Comparison of ENCODE assay signal across 16 mouse cellular contexts in genomic region chr19:54070521-54070920, GRCm38 (mm10). TPM values are rescaled to one million over a fixed set of nuclear protein-coding genes. Genes with fewer than 3 reads are reported as not detected.
A peak's percentile ranks its signal among the peaks of the same experiment; 100 is the strongest.
DNase-seq lines count a peak whose midpoint lies in the region; ATAC-seq and TF ChIP-seq lines count a peak whose summit lies in the region.
"Had no signal": no experiment of that assay in that cellular context is flagged by ENCODE, and none has a peak within 500 bp of the region (broad histone marks: within the 10 kb centered on the region; RNA-seq: fewer than 3 reads in every experiment).

No protein-coding gene starts in this region.

- H3K9me3 ChIP-seq in liver, embryonic 11.5 days (ENCODE audit: control insufficient read depth, low read length) = no peaks in the 10 kb centered on the region
- H3K9me3 ChIP-seq in lung, embryonic 16.5 days (ENCODE audit: control insufficient read depth, low read length) = no peaks in the 10 kb centered on the region
- H3K9me3 ChIP-seq: heart, embryonic 13.5 days; limb, embryonic 15.5 days; neural tube, embryonic 15.5 days had no signal

- H3K36me3 ChIP-seq in liver, adult 2 months (ENCODE audit: control insufficient read depth, insufficient read depth, low read length) = no peaks in the 10 kb centered on the region
- H3K36me3 ChIP-seq in liver, embryonic 11.5 days (ENCODE audit: control insufficient read depth, insufficient read depth, low read length) = no peaks in the 10 kb centered on the region
- H3K36me3 ChIP-seq in lung, embryonic 16.5 days (ENCODE audit: control insufficient read depth, insufficient read depth, low read length) = no peaks in the 10 kb centered on the region
- H3K36me3 ChIP-seq: heart, embryonic 13.5 days; limb, embryonic 15.5 days; neural tube, embryonic 15.5 days had no signal

- WGBS in liver, adult 2 months = 24% methylated on average over 5 of the region's 5 CpGs
- WGBS in liver, embryonic 11.5 days = 67% methylated on average over 5 of the region's 5 CpGs
- WGBS in lung, embryonic 16.5 days = 38% methylated on average over 5 of the region's 5 CpGs

- H3K79me2 ChIP-seq in liver, adult 2 months (ENCODE audit: control insufficient read depth, insufficient read depth, low read length) = no peaks in the 10 kb centered on the region

- TF ChIP-seq POLR2A in liver, adult 2 months (IDR thresholded peaks at IDR 0.05; ENCODE audit: extremely low read depth, insufficient read depth, low read length) = no peak

- H3K27me3 ChIP-seq in liver, adult 2 months (ENCODE audit: control insufficient read depth, insufficient read depth, low read length) = no peaks in the 10 kb centered on the region
- no peaks in the 10 kb centered on the region for H3K27me3 ChIP-seq in liver, embryonic 11.5 days (replicated peaks; ENCODE audit: control insufficient read depth, insufficient read depth, low read length)
- H3K27me3 ChIP-seq in lung, embryonic 16.5 days (ENCODE audit: control insufficient read depth, insufficient read depth, low read depth, low read length) = no peaks in the 10 kb centered on the region
- H3K27me3 ChIP-seq: heart, embryonic 13.5 days; limb, embryonic 15.5 days; neural tube, embryonic 15.5 days had no signal

- no peak overlapping the region for H3K27ac ChIP-seq in liver, adult 2 months (replicated peaks; ENCODE audit: insufficient read depth, low read depth, low read length)
- H3K27ac ChIP-seq in liver, embryonic 11.5 days (ENCODE audit: low read depth, low read length) = no peak overlapping the region
- no peak overlapping the region for H3K27ac ChIP-seq in lung, embryonic 16.5 days (ENCODE audit: low read length)
- H3K27ac ChIP-seq: heart, embryonic 13.5 days; limb, embryonic 15.5 days; neural tube, embryonic 15.5 days had no signal

- no peak for ATAC-seq in liver, embryonic 11.5 days (replicated peaks; ENCODE audit: low FRiP score)
- peak; percentile 58; the same call in 1 of the 2 replicates for ATAC-seq in lung, embryonic 16.5 days (ENCODE audit: low read depth)
- ATAC-seq: forebrain, embryonic 16.5 days; Patski had no signal

- no peak for TF ChIP-seq CTCF in liver, adult 2 months (IDR thresholded peaks at IDR 0.05; ENCODE audit: low read depth, low read length)

- H3K4me1 ChIP-seq in liver, adult 2 months (ENCODE audit: control insufficient read depth, insufficient read depth, low read length) = peaks cover 7% of the 10 kb centered on the region
- no peaks in the 10 kb centered on the region for H3K4me1 ChIP-seq in liver, embryonic 11.5 days (replicated peaks; ENCODE audit: control insufficient read depth, insufficient read depth, low read length)
- no peaks in the 10 kb centered on the region; the same call in 1 of the 2 replicates for H3K4me1 ChIP-seq in lung, embryonic 16.5 days (replicated peaks; ENCODE audit: control insufficient read depth, insufficient read depth, low read length)
- H3K4me1 ChIP-seq: limb, embryonic 15.5 days; neural tube, embryonic 15.5 days had no signal

- DNase-seq in heart, adult 11 months = peak; percentile 96
- DNase-seq in heart, adult 8-10 months (ENCODE audit: low spot score) = no peak
- DNase-seq in liver, adult 2 months (ENCODE audit: extremely low read depth, low read depth, low spot score) = peak; percentile 71
- no peak for DNase-seq in liver, embryonic 11.5 days (ENCODE audit: low spot score)
- DNase-seq in urinary bladder, adult 2 months (ENCODE audit: low spot score) = peak; percentile 33
- no peak for DNase-seq in frontal cortex, postnatal 10 days (ENCODE audit: low spot score in 2 of 2)
- DNase-seq in thymus, postnatal 10 days (ENCODE audit: low spot score in 2 of 2) = no peak
- DNase-seq: cerebellum, adult 9-10 months; right cerebral cortex, adult 18-20 months; thymus, adult 18-20 months had no signal

- H3K4me2 ChIP-seq in liver, embryonic 11.5 days = no peak overlapping the region
- no peak overlapping the region for H3K4me2 ChIP-seq in lung, embryonic 16.5 days (ENCODE audit: low read depth, low read length)
- H3K4me2 ChIP-seq: heart, embryonic 13.5 days; limb, embryonic 15.5 days; neural tube, embryonic 15.5 days had no signal

- H3K4me3 ChIP-seq in liver, adult 2 months (ENCODE audit: insufficient read depth, low read depth, low read length) = no peak overlapping the region
- H3K4me3 ChIP-seq in liver, embryonic 11.5 days (ENCODE audit: low read depth, low read length) = no peak overlapping the region
- H3K4me3 ChIP-seq in lung, embryonic 16.5 days (ENCODE audit: low read length) = no peak overlapping the region
- H3K4me3 ChIP-seq: heart, embryonic 13.5 days; limb, embryonic 15.5 days; neural tube, embryonic 15.5 days had no signal

- no peak overlapping the region for H3K9ac ChIP-seq in liver, adult 2 months (ENCODE audit: low read depth, low read length)
- H3K9ac ChIP-seq in liver, embryonic 11.5 days (ENCODE audit: low read depth, low read length) = no peak overlapping the region
- no peak overlapping the region for H3K9ac ChIP-seq in lung, embryonic 16.5 days (ENCODE audit: low read length)
- H3K9ac ChIP-seq: heart, embryonic 13.5 days; limb, embryonic 15.5 days; neural tube, embryonic 15.5 days had no signal

RNA-seq across cellular contexts. Expression of gene Adra2a, which starts 26.6 kb away (rescaled TPM):
- under 1 TPM; 0.28 to 0.75 (median 0.45) TPM for total RNA-seq in heart, adult 8-10 months (2022)
- not detected in 2 replicates for total RNA-seq in liver, adult 2 months (2014; rRNA removed)
- polyA plus RNA-seq in liver, adult 2 months (2012; rRNA removed) = 0.07 TPM in 1 of 2 replicates, not detected in the other
- polyA plus RNA-seq in liver, embryonic 11.5 days (2014; fragmentation: Nextera tagmentation; extraction: Ambion mirVana) = 0.11 and 0.42 TPM in 2 replicates
- polyA plus RNA-seq in lung, embryonic 16.5 days (2015; fragmentation: Nextera tagmentation; extraction: Ambion mirVana) = 0.09 and 0.11 TPM in 2 replicates
- 1.5 and 2.2 TPM in 2 replicates for polyA plus RNA-seq in urinary bladder, adult 2 months (2012; rRNA removed)
- polyA plus RNA-seq: heart, embryonic 13.5 days had no signal

Comparison
In these comparisons a context has a peak if more than half of its experiments do, and no peak if none do; other contexts are left out.
1. DNase-seq: peak in heart, adult 11 months (single experiment), liver, adult 2 months (single experiment) and urinary bladder, adult 2 months (single experiment); none in heart, adult 8-10 months (single experiment), liver, embryonic 11.5 days (single experiment), frontal cortex, postnatal 10 days (0 of 2) and thymus, postnatal 10 days (0 of 2).